Comparison of ENCODE assay signal across 8 mouse cellular contexts in the genomic region with DNA sequence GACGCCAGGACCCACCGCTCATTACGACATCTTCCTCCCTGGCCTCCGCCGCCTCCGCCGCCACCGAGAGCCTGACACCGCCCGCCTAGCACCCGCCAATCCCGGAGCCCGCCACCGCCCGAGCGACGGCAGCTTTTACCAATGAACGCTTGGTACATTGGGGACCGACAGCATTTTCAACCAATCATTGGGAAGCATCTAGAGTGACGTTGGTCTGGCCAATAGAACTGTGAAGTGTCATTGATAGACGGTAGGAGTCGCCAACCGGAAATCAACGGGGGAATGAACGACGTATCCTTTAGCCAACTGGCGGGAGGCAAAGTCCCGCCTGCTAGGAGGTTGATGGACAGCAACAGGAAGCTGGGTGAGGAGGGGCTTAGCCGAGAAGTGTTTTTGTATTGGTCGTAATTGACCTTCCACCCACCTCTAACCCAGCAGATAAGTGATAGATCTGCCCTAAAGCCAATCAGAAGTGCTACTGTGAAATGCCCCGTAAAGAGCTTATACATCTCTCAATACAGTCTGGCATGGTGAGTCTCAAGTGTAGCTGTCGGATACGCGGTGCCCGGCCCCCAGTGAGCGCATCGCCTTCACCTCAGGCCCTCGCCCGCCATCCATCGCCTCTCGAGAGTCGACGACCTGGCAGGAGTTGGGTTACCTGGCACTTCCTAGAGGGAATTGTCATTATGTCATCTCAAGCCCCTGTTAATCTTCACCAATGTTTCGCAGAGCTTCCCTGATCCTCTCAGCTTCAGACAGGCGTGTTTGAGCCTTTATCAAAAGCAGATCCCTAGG. TPM values are rescaled to one million over a fixed set of nuclear protein-coding genes. Genes with fewer than 3 reads are reported as not detected.
DNase-seq lines count a peak whose midpoint lies in the region; ATAC-seq lines count a peak whose summit lies in the region.

No protein-coding gene starts in this region.

- peak; percentile 88 for ATAC-seq in CD4-positive, CD25-positive, alpha-beta regulatory T cell, adult 4 months
- ATAC-seq in heart, embryonic 13.5 days (ENCODE audit: extremely low read depth, insufficient number of reproducible peaks, low FRiP score, low TSS enrichment) = peak; percentile 94
- ATAC-seq in liver, embryonic 12.5 days = peak; percentile 93
- peak; percentile 94 for ATAC-seq in stomach, embryonic 15.5 days (ENCODE audit: insufficient read depth, low FRiP score, low read depth)

- under 1% methylated on average over 45 of the region's 45 CpGs for WGBS in heart, embryonic 13.5 days
- 2% methylated on average over 45 of the region's 45 CpGs for WGBS in liver, embryonic 12.5 days (ENCODE audit: insufficient replicate concordance)
- under 1% methylated on average over 45 of the region's 45 CpGs for WGBS in stomach, embryonic 15.5 days

- DNase-seq in fat pad, adult 2 months (ENCODE audit: extremely low read depth, low read depth, low spot score) = peak; percentile 99
- DNase-seq in kidney, postnatal 10 days = peak; percentile 99
- peak; percentile 99 for DNase-seq in natural killer cell, adult 2 months (ENCODE audit: low spot score in 2 of 2)

- H3K9ac ChIP-seq in heart, embryonic 13.5 days = peak overlapping the region; percentile 99
- peak overlapping the region; percentile 97 for H3K9ac ChIP-seq in liver, embryonic 12.5 days
- H3K9ac ChIP-seq in stomach, embryonic 15.5 days = peak overlapping the region; percentile 88

- peak overlapping the region; percentile 94 for H3K4me2 ChIP-seq in heart, embryonic 13.5 days
- H3K4me2 ChIP-seq in liver, embryonic 12.5 days = peak overlapping the region; percentile 88
- peak overlapping the region; percentile 92 for H3K4me2 ChIP-seq in stomach, embryonic 15.5 days

- H3K27me3 ChIP-seq in heart, embryonic 13.5 days (replicated peaks) = peaks cover 17% of the 10 kb centered on the region
- peaks cover 2% of the 10 kb centered on the region; the same call in 1 of the 2 replicates for H3K27me3 ChIP-seq in liver, embryonic 12.5 days (replicated peaks)
- no peaks in the 10 kb centered on the region for H3K27me3 ChIP-seq in stomach, embryonic 15.5 days (replicated peaks)

- H3K4me1 ChIP-seq in brown adipose tissue, adult 24 weeks (ENCODE audit: control insufficient read depth, insufficient read depth, insufficient read length, low read length) = peaks cover 24% of the 10 kb centered on the region
- peaks cover 43% of the 10 kb centered on the region for H3K4me1 ChIP-seq in heart, embryonic 13.5 days
- peaks cover 74% of the 10 kb centered on the region for H3K4me1 ChIP-seq in liver, embryonic 12.5 days
- peaks cover 21% of the 10 kb centered on the region for H3K4me1 ChIP-seq in stomach, embryonic 15.5 days

- peak overlapping the region; percentile 96 for H3K4me3 ChIP-seq in brown adipose tissue, adult 24 weeks (ENCODE audit: insufficient read depth, low read depth, low read length)
- H3K4me3 ChIP-seq in heart, embryonic 13.5 days = peak overlapping the region; percentile 87
- peak overlapping the region; percentile 94 for H3K4me3 ChIP-seq in liver, embryonic 12.5 days
- peak overlapping the region; percentile 78 for H3K4me3 ChIP-seq in stomach, embryonic 15.5 days (replicated peaks)

- 0 out of 2 replicates have a peak, but pooled peaks cover 2% of the 10 kb centered on the region for H3K36me3 ChIP-seq in heart, embryonic 13.5 days
- peaks cover 20% of the 10 kb centered on the region; the same call in 1 of the 2 replicates for H3K36me3 ChIP-seq in liver, embryonic 12.5 days
- H3K36me3 ChIP-seq in stomach, embryonic 15.5 days = no peaks in the 10 kb centered on the region

- H3K27ac ChIP-seq in brown adipose tissue, adult 24 weeks (replicated peaks; ENCODE audit: low read depth, low read length) = peak overlapping the region; percentile 96
- H3K27ac ChIP-seq in heart, embryonic 13.5 days (replicated peaks) = peak overlapping the region; percentile 96
- peak overlapping the region; percentile 95 for H3K27ac ChIP-seq in liver, embryonic 12.5 days
- H3K27ac ChIP-seq in stomach, embryonic 15.5 days = peak overlapping the region; percentile 92

- H3K9me3 ChIP-seq in heart, embryonic 13.5 days = no peaks in the 10 kb centered on the region
- H3K9me3 ChIP-seq in liver, embryonic 12.5 days (replicated peaks) = no peaks in the 10 kb centered on the region
- H3K9me3 ChIP-seq in stomach, embryonic 15.5 days = no peaks in the 10 kb centered on the region

RNA-seq across cellular contexts. Expression of a gene that starts 5.0 kb away (rescaled TPM):
- polyA plus RNA-seq in CD4-positive, CD25-positive, alpha-beta regulatory T cell, adult 4 months (2017; shearing (Covaris generic)) = 10 to 100 TPM; 19.5 to 22.9 TPM
- polyA plus RNA-seq in brown adipose tissue, adult 24 weeks (2012; ENCODE audit: insufficient read depth, insufficient read length, missing spikeins) = 11.8 and 13.1 TPM in 2 replicates
- 15.8 and 17.8 TPM in 2 replicates for polyA plus RNA-seq in heart, embryonic 13.5 days (2015; fragmentation: Nextera tagmentation; extraction: Ambion mirVana)
- 15.5 and 18.5 TPM in 2 replicates for polyA plus RNA-seq in liver, embryonic 12.5 days (2016; fragmentation: Nextera tagmentation; extraction: Ambion mirVana)
- 12.7 and 13.5 TPM in 2 replicates for polyA plus RNA-seq in stomach, embryonic 15.5 days (2015; fragmentation: Nextera tagmentation; extraction: Ambion mirVana)

RNA-seq across cellular contexts. Expression of a gene that starts 34.0 kb away (rescaled TPM):
- 10 to 100 TPM; 28.5 to 48.5 TPM for polyA plus RNA-seq in CD4-positive, CD25-positive, alpha-beta regulatory T cell, adult 4 months (2017; shearing (Covaris generic))
- polyA plus RNA-seq in brown adipose tissue, adult 24 weeks (2012; ENCODE audit: insufficient read depth, insufficient read length, missing spikeins) = 19.8 and 25.7 TPM in 2 replicates
- 53.3 and 55.6 TPM in 2 replicates for polyA plus RNA-seq in heart, embryonic 13.5 days (2015; fragmentation: Nextera tagmentation; extraction: Ambion mirVana)
- 528 and 553 TPM in 2 replicates for polyA plus RNA-seq in liver, embryonic 12.5 days (2016; fragmentation: Nextera tagmentation; extraction: Ambion mirVana)
- 63.6 and 85.7 TPM in 2 replicates for polyA plus RNA-seq in stomach, embryonic 15.5 days (2015; fragmentation: Nextera tagmentation; extraction: Ambion mirVana)

RNA-seq across cellular contexts. Expression of a gene that starts 35.4 kb away (rescaled TPM):
- polyA plus RNA-seq in CD4-positive, CD25-positive, alpha-beta regulatory T cell, adult 4 months (2017; shearing (Covaris generic)) = 1 to 10 TPM; 1.7 to 3.0 TPM
- polyA plus RNA-seq in brown adipose tissue, adult 24 weeks (2012; ENCODE audit: insufficient read depth, insufficient read length, missing spikeins) = not detected in 2 replicates
- polyA plus RNA-seq in heart, embryonic 13.5 days (2015; fragmentation: Nextera tagmentation; extraction: Ambion mirVana) = 0.18 and 0.21 TPM in 2 replicates
- 0.15 and 0.19 TPM in 2 replicates for polyA plus RNA-seq in liver, embryonic 12.5 days (2016; fragmentation: Nextera tagmentation; extraction: Ambion mirVana)
- polyA plus RNA-seq in stomach, embryonic 15.5 days (2015; fragmentation: Nextera tagmentation; extraction: Ambion mirVana) = 1.4 and 3.7 TPM in 2 replicates

RNA-seq across cellular contexts. Expression of a gene that starts 49.9 kb away (rescaled TPM):
- 1 to 10 TPM in 1 of 2 experiments, under 1 TPM in 1; 0.48 to 1.5 TPM for polyA plus RNA-seq in CD4-positive, CD25-positive, alpha-beta regulatory T cell, adult 4 months (2017; shearing (Covaris generic))
- not detected in 2 replicates for polyA plus RNA-seq in brown adipose tissue, adult 24 weeks (2012; ENCODE audit: insufficient read depth, insufficient read length, missing spikeins)
- 0.79 and 1.0 TPM in 2 replicates for polyA plus RNA-seq in heart, embryonic 13.5 days (2015; fragmentation: Nextera tagmentation; extraction: Ambion mirVana)
- 2.4 and 3.2 TPM in 2 replicates for polyA plus RNA-seq in liver, embryonic 12.5 days (2016; fragmentation: Nextera tagmentation; extraction: Ambion mirVana)
- polyA plus RNA-seq in stomach, embryonic 15.5 days (2015; fragmentation: Nextera tagmentation; extraction: Ambion mirVana) = 55.2 and 65.6 TPM in 2 replicates

RNA-seq across cellular contexts. Expression of a gene that starts 51.9 kb away (rescaled TPM):
- 10 to 100 TPM in 1 of 2 experiments, 1 to 10 TPM in 1; 7.3 to 14.8 TPM for polyA plus RNA-seq in CD4-positive, CD25-positive, alpha-beta regulatory T cell, adult 4 months (2017; shearing (Covaris generic))
- polyA plus RNA-seq in brown adipose tissue, adult 24 weeks (2012; ENCODE audit: insufficient read depth, insufficient read length, missing spikeins) = 13.1 and 13.4 TPM in 2 replicates
- 16.0 and 19.2 TPM in 2 replicates for polyA plus RNA-seq in heart, embryonic 13.5 days (2015; fragmentation: Nextera tagmentation; extraction: Ambion mirVana)
- 9.8 and 11.0 TPM in 2 replicates for polyA plus RNA-seq in liver, embryonic 12.5 days (2016; fragmentation: Nextera tagmentation; extraction: Ambion mirVana)
- 19.7 and 20.1 TPM in 2 replicates for polyA plus RNA-seq in stomach, embryonic 15.5 days (2015; fragmentation: Nextera tagmentation; extraction: Ambion mirVana)

Comparison
In these comparisons a context has a peak if more than half of its experiments do, and no peak if none do; other contexts are left out.
1. Peak in every context shown above with its lines: DNase-seq, ATAC-seq, H3K4me3 ChIP-seq and H3K27ac ChIP-seq.